Mouse (Mus musculus) hindbrain, embryonic 11.5 days (tissue): ENCODE measurements at regions not wholly inside any gene's neighbourhood (a gene's known extent, or its start where the extent isn't known, plus 50 kb on each side); places are given as distances from the start of the nearest gene placed in this dataset.

Experiments
- ATAC-seq: fragments of 200-750 bp; cut with Nextera tagmentation; 2 replicates; pipeline ENCODE4 v1.8.0; 2017; ENCODE audit warnings: mild to moderate bottlenecking, moderate TSS enrichment, moderate library complexity; ENCODE audit not compliant: low FRiP score
- DNase-seq: peaks from one replicate; pipeline ENCODE4 v3.0.0-alpha.2; 2015; ENCODE audit warnings: low spot score
- H3K27ac ChIP-seq: fragments of 300-500 bp; sonication (generic); 2 replicates; pipeline ENCODE4 v1.5.1; 2014; ENCODE audit warnings: mild to moderate bottlenecking, low read depth, low read length
- H3K27me3 ChIP-seq: fragments of 300-500 bp; sonication (generic); 2 replicates; pipeline ENCODE4 v1.6.1; 2014; ENCODE audit warnings: mild to moderate bottlenecking, low read length, moderate library complexity, mixed read lengths; ENCODE audit not compliant: control insufficient read depth, insufficient read depth
- H3K36me3 ChIP-seq: fragments of 300-500 bp; sonication (generic); 2 replicates; pipeline ENCODE4 v1.6.1; 2014; ENCODE audit warnings: mild to moderate bottlenecking, low read length, moderate library complexity, mixed read lengths; ENCODE audit not compliant: control insufficient read depth, insufficient read depth
- H3K4me1 ChIP-seq: fragments of 300-500 bp; sonication (generic); replicated peaks from 2 replicates; pipeline ENCODE4 v1.6.1; 2014; ENCODE audit warnings: low read length, mixed read lengths; ENCODE audit not compliant: control insufficient read depth, insufficient read depth
- H3K4me2 ChIP-seq: fragments of 300-500 bp; sonication (generic); replicated peaks from 2 replicates; pipeline ENCODE4 v1.6.1; 2014; ENCODE audit warnings: mild to moderate bottlenecking, low read depth, low read length
- H3K4me3 ChIP-seq: fragments of 300-500 bp; sonication (generic); 2 replicates; pipeline ENCODE4 v1.5.1; 2014; ENCODE audit warnings: low read depth, low read length
- H3K9ac ChIP-seq: fragments of 300-500 bp; sonication (generic); 2 replicates; pipeline ENCODE4 v1.6.1; 2014; ENCODE audit warnings: low read depth, low read length
- H3K9me3 ChIP-seq: fragments of 300-500 bp; sonication (generic); 2 replicates; pipeline ENCODE4 v1.6.1; 2016; ENCODE audit warnings: low read length; ENCODE audit not compliant: control insufficient read depth
- WGBS: fragments of 180-500 bp; shearing (Covaris S2); extraction: QIAGEN DNeasy Blood & Tissue Kit; methylation state at CpG from one replicate; pipeline ENCODE4 v1.1.7; 2014; 5-methylcytosine and 5-hydroxymethylcytosine counted together

DNA sequence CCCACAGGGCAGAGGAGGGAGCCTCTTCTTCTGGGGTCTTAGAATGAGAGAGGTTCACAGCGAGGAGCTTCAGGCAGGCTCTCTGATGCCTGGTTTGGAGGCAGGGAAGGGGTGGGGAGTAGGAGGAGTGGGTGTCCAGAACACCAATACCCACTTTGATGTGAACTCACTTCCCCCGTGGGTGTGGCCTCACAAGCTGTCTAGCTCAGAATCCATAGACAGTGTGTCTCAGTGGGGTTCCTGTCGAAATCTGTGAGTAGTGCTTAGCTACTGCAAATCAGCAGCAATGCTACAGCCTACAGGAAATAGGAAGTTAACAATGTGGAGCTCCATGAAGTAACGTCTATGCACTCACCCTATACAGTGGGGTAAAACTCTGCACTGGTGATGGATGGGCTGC lies 102.5 kb upstream of the Mon1b start:
- no peak overlapping the region for H3K27ac ChIP-seq
- DNase-seq (no peak), ATAC-seq (no peak)
- no peak overlapping the region for H3K9ac ChIP-seq
- H3K36me3 ChIP-seq = no peaks in the 10 kb centered on the region
- no peak overlapping the region for H3K4me3 ChIP-seq
- H3K4me2 ChIP-seq = no peak overlapping the region
- WGBS = 61% methylated on average over 4 of the region's 4 CpGs
- no peaks in the 10 kb centered on the region for H3K4me1 ChIP-seq
- H3K27me3 ChIP-seq = no peaks in the 10 kb centered on the region
- no peaks in the 10 kb centered on the region for H3K9me3 ChIP-seq

DNA sequence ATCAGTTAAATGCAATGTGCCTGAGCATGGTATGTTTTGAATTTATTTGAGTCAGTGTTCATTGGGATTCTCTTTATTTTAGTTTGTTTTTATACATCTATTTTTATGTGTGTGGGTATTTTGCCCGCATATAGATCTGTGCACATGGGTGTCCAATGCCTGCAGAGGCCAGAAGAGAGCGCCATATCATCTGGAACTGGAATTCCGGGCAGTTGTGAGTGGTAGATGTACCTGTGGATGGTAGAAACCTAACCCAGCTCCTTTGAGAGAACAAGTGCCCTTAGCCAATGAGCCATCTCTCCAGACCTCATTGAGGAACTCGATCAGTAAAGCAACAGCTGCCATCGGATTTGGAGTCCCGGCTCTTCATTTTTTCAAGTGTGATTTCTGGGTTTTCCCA lies 94.0 kb upstream of the Mon1b start:
- ATAC-seq = no peak
- H3K4me3 ChIP-seq = no peak overlapping the region
- H3K27me3 ChIP-seq = no peaks in the 10 kb centered on the region
- H3K4me2 ChIP-seq = no peak overlapping the region
- no peaks in the 10 kb centered on the region for H3K4me1 ChIP-seq
- no peak for DNase-seq
- no peaks in the 10 kb centered on the region for H3K36me3 ChIP-seq
- H3K27ac ChIP-seq = no peak overlapping the region
- H3K9ac ChIP-seq = no peak overlapping the region
- WGBS = 93% methylated on average over 6 of the region's 6 CpGs
- no peaks in the 10 kb centered on the region for H3K9me3 ChIP-seq

DNA sequence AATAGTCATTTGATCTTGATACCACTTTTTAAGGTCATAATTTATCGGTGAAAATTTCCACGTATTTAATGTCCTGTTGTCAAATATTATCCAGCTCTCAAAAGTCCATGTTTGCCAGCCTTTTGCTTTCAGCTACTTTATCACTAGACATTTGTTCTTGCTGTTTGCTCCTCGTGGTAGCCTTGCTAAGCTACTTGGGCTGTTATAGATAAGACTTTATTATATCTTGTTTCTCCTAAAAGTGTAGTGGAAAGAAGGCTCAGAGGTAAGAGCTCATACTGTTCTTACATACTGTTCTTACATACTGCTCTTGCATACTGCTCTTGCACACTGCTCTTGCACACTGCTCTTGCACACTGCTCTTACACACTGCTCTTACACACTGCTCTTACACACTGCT lies 93.3 kb upstream of the Mon1b start:
- Histone ChIP-seq H3K9ac (no peak overlapping the region), H3K9me3 (no peaks in the 10 kb centered on the region), H3K36me3 (no peaks in the 10 kb centered on the region), H3K4me2 (no peak overlapping the region), H3K27ac (no peak overlapping the region), H3K27me3 (no peaks in the 10 kb centered on the region), H3K4me1 (no peaks in the 10 kb centered on the region), H3K4me3 (no peak overlapping the region)
- DNase-seq = no peak
- 80% methylated on average over 3 of the region's 3 CpGs for WGBS
- ATAC-seq = no peak

DNA sequence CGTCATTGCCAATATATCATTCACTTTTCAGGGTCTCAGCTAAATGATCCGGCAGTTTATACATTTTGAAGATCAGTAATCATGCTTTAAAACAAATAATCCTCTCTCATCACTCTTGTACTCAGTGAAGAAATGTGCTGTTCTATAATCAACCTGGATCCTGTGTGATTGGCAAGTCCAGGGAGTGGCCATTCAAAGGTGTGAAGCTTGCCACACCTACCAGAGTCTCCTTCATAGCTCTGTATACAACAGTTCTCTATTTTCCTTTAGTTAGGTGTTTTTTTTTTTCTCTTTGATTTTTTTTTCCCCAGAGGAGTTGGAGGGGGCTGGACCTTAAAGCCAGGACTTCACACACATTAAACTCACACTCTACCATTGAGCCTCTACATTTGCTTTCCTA lies 92.7 kb upstream of the Mon1b start:
- no peak overlapping the region for H3K4me3 ChIP-seq
- H3K9ac ChIP-seq = no peak overlapping the region
- ATAC-seq (no peak), DNase-seq (no peak)
- no peak overlapping the region for H3K27ac ChIP-seq
- no peaks in the 10 kb centered on the region for H3K4me1 ChIP-seq
- no peaks in the 10 kb centered on the region for H3K27me3 ChIP-seq
- no peak overlapping the region for H3K4me2 ChIP-seq
- WGBS = 78% methylated on average over 2 of the region's 2 CpGs
- no peaks in the 10 kb centered on the region for H3K9me3 ChIP-seq
- H3K36me3 ChIP-seq = no peaks in the 10 kb centered on the region

DNA sequence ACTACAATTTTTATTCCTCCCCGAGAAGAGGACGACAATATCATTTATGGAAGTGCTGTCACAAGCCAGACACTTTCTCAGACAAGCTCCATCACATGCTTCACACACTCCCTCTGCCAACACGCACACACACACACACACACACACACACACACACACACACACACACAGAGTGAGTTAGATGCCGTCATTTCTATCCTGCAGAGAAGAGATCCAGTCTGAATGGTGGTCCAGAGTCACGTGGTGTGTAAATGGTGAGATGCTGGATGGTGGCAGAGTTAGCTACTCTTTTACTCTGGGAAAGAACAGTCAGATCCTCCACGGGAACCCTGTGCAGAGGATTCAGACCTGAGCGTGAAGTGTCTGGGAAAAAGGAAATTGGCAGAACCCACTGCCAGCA lies 86.2 kb upstream of the Mon1b start:
- H3K36me3 ChIP-seq = no peaks in the 10 kb centered on the region
- 83% methylated on average over 7 of the region's 7 CpGs for WGBS
- no peak overlapping the region for H3K4me3 ChIP-seq
- H3K27me3 ChIP-seq = no peaks in the 10 kb centered on the region
- DNase-seq (no peak), ATAC-seq (no peak)
- no peak overlapping the region for H3K4me2 ChIP-seq
- no peak overlapping the region for H3K27ac ChIP-seq
- no peaks in the 10 kb centered on the region for H3K9me3 ChIP-seq
- H3K9ac ChIP-seq = no peak overlapping the region
- no peaks in the 10 kb centered on the region for H3K4me1 ChIP-seq

DNA sequence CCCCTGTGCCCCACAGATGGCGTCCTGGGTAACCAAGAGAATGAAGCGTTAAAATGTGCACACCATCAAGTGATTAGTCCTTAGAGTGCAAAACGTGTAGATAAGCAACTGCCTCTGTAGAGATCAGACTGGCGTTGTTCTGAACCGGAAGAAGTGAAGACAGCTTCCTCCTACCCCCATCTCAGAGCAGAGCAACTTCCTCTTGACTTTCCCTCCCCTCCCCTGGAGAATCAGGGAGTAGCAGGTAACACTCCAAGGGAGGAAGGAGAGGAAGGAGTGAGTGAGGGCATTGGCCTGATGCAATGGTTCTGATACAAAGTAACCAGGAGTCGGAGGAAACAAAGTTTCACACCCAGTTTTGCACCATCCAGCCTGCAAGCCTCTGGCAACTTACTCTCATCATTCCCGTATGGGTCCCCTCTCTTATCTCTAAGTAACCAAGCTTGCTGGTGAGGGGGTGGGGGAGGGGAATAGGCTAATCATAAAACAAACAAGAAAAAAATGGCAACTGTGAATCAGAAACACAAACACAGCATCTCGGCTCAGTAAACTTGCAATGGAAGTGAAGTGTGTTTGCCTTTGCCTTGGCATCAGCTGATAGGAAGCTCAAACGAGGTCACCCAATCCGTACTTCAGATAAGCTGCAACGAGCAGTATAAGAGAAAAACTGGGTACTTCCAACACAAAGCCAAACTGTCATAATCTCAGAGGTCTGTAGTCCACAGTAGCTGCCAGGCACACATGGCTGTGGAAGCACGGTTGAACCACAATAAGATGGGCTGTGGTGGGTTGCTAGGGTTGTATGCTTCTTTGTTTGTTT lies 83.7 kb upstream of the Mon1b start:
- Histone ChIP-seq H3K36me3 (no peaks in the 10 kb centered on the region), H3K4me1 (no peaks in the 10 kb centered on the region), H3K4me3 (no peak overlapping the region), H3K27me3 (no peaks in the 10 kb centered on the region), H3K9ac (no peak overlapping the region), H3K9me3 (no peaks in the 10 kb centered on the region), H3K4me2 (no peak overlapping the region), H3K27ac (no peak overlapping the region)
- 80% methylated on average over 12 of the region's 12 CpGs for WGBS
- no peak for DNase-seq
- ATAC-seq = no peak

DNA sequence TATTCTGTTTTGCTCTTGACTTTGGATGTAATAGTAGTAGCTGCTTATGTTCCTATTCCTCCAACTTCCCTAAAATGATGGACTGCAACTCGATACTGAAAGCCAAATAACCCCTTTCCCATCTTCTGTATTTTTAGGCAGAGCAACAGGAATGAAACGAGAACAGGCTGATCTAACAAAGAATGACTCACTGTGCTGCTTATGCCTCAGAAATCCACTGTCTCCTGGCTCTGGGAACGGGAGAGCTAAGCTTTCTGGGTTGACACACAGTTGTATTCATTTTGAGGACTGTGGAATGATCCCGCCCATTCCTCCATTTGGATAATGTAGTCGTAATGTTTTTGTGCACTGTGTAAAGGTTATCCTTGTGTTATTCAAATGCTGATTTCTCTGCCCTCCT lies 82.6 kb upstream of the Mon1b start:
- Histone ChIP-seq H3K4me3 (no peak overlapping the region), H3K36me3 (no peaks in the 10 kb centered on the region), H3K4me2 (no peak overlapping the region), H3K4me1 (no peaks in the 10 kb centered on the region), H3K27ac (no peak overlapping the region), H3K27me3 (no peaks in the 10 kb centered on the region), H3K9me3 (no peaks in the 10 kb centered on the region), H3K9ac (no peak overlapping the region)
- ATAC-seq = no peak
- 81% methylated on average over 5 of the region's 5 CpGs for WGBS
- DNase-seq = no peak

DNA sequence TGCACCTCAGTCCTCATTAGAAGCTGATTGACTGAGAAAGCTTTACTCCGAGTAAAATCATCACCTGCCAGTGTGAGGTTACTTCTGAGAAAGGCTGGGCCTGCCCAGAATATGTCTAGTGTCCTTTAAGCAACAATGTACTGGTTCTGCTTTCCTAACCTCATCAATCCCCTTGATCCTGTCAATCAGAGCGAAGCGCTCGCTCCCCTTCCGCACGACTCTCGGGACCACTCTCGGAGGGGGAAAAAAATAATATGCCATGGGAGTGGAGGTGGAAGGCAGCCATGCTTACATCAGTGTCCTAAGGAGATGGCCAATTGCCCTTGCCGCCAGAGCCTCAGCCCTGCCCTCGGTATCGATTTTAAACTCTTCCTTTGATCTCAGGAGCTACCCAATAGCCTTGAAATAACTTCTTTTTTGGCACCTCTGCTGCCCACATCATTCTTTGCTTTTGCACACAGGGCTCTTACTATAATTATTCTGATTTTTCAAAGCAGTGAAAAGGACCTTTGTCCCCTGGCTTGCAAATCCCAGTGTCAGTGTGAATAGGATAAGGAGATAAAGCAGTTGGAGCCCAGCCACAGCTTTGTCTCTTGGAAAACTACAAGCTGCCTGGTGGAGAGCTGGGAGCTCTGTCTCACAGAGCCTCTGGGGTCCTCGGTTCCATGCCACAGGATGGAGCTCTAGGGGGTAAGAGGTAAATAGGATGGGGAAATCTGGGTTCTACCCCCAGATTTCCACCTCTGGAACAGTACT lies 80.5 kb upstream of the Mon1b start:
- WGBS = 19% methylated on average over 12 of the region's 12 CpGs
- Histone ChIP-seq H3K9me3 (no peaks in the 10 kb centered on the region), H3K27me3 (no peaks in the 10 kb centered on the region), H3K4me3 (no peak overlapping the region), H3K9ac (no peak overlapping the region), H3K36me3 (no peaks in the 10 kb centered on the region), H3K4me1 (no peaks in the 10 kb centered on the region), H3K4me2 (no peak overlapping the region), H3K27ac (no peak overlapping the region)
- DNase-seq = peak; percentile 18
- peak; percentile 57; the same call in 1 of the 2 replicates for ATAC-seq

DNA sequence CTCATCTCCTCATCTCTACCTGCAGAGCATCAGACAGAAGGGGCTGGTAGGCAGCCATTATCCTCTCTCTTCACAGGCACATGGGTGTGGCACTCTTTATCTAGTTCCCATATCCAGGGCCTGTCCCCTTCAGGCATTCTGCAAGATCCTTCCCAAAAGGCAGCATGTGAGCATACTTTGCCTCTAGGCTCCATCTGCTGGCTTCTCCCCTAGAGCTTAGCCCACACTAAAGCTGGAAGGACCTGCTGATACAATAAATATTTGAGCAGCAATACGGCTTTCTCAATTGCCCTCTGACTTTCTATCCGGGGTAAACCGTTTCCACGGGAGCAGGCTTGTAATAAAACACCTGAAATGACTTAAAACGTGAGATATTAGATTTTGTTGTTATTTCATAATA lies 78.4 kb upstream of the Mon1b start:
- Histone ChIP-seq H3K4me1 (no peaks in the 10 kb centered on the region), H3K9ac (no peak overlapping the region), H3K36me3 (no peaks in the 10 kb centered on the region), H3K4me2 (no peak overlapping the region), H3K4me3 (no peak overlapping the region), H3K9me3 (no peaks in the 10 kb centered on the region), H3K27me3 (no peaks in the 10 kb centered on the region), H3K27ac (no peak overlapping the region)
- ATAC-seq (no peak), DNase-seq (no peak)
- WGBS = 87% methylated on average over 5 of the region's 5 CpGs
